Mouse (Mus musculus) forebrain, embryonic 14.5 days (tissue): ENCODE results near the gene Capn1. TPM values are rescaled to one million over a fixed set of nuclear protein-coding genes. Genes with fewer than 3 reads are reported as not detected.

ENCODE experiments used
- ATAC-seq: fragments of 200-750 bp; cut with Nextera tagmentation; 2 replicates; pipeline ENCODE4 v1.8.0; 2017; ENCODE audit warnings: mild to moderate bottlenecking, moderate library complexity
- DNase-seq: peaks from one replicate; pipeline ENCODE4 v3.0.0-alpha.2; 2015; ENCODE audit warnings: low spot score
- H3K27ac ChIP-seq: fragments of 300-500 bp; sonication (generic); 2 replicates; pipeline ENCODE4 v1.5.1; 2014; ENCODE audit warnings: low read depth, mild to moderate bottlenecking, control low read depth, low read length, moderate library complexity
- H3K27me3 ChIP-seq: fragments of 300-500 bp; sonication (generic); replicated peaks from 2 replicates; pipeline ENCODE4 v1.6.1; 2014; ENCODE audit warnings: low read length, control low read depth, mixed read lengths; ENCODE audit not compliant: control insufficient read depth, insufficient read depth
- H3K36me3 ChIP-seq: fragments of 300-500 bp; sonication (generic); 2 replicates; pipeline ENCODE4 v1.6.1; 2014; ENCODE audit warnings: low read length, control low read depth; ENCODE audit not compliant: control insufficient read depth, insufficient read depth
- H3K4me1 ChIP-seq: fragments of 300-500 bp; sonication (generic); 2 replicates; pipeline ENCODE4 v1.6.1; 2014; ENCODE audit warnings: antibody characterized with exemption, low read length, control low read depth; ENCODE audit not compliant: control insufficient read depth, insufficient read depth
- H3K4me2 ChIP-seq: fragments of 300-500 bp; sonication (generic); 2 replicates; pipeline ENCODE4 v1.6.1; 2014; ENCODE audit warnings: mild to moderate bottlenecking, control low read depth, low read length
- H3K4me3 ChIP-seq: fragments of 300-500 bp; sonication (generic); 2 replicates; pipeline ENCODE4 v1.5.1; 2014; ENCODE audit warnings: low read depth, low read length, control low read depth
- H3K9ac ChIP-seq: fragments of 300-500 bp; sonication (generic); 2 replicates; pipeline ENCODE4 v1.6.1; 2014; ENCODE audit warnings: mild to moderate bottlenecking, low read length, control low read depth, moderate library complexity
- H3K9me3 ChIP-seq: fragments of 300-500 bp; sonication (generic); replicated peaks from 2 replicates; pipeline ENCODE4 v1.6.1; 2016; ENCODE audit warnings: low read length, control low read depth, mixed read lengths; ENCODE audit not compliant: control insufficient read depth
- WGBS: fragments of 180-500 bp; shearing (Covaris S2); extraction: QIAGEN DNeasy Blood & Tissue Kit; methylation state at CpG from one replicate; pipeline ENCODE4 v1.1.7; 2014; 5-methylcytosine and 5-hydroxymethylcytosine counted together
- polyA plus RNA-seq: library from polyadenylated mRNA; unstranded; fragments of >200 nt; fragmentation: Nextera tagmentation; extraction: Ambion mirVana; gene quantifications from 2 replicates; pipeline ENCODE4 v1.2.1, GENCODE M21; 2014

Gene Capn1
- polyA plus RNA-seq, result 2.4 TPM in 2 replicates

GRCm38 (mm10) chr19:6015511-6016315, at the start of gene Capn1:
Capn1 (minus strand) TSS chr19:6015897.
- no peaks in the 10 kb centered on the region for H3K9me3 ChIP-seq
- peak; percentile 55 for DNase-seq
- H3K4me3 ChIP-seq, result peak within 1 kb of the TSS; percentile 39
- 3% methylated on average over 40 of the region's 40 CpGs for WGBS
- H3K27ac ChIP-seq, result no peak within 1 kb of the TSS
- H3K9ac ChIP-seq, result peak within 1 kb of the TSS; percentile 65
- peak; percentile 74 for ATAC-seq
- peak within 1 kb of the TSS; percentile 78 for H3K4me2 ChIP-seq
- no peaks in the 10 kb centered on the region for H3K36me3 ChIP-seq
- H3K27me3 ChIP-seq, result peaks cover 12% of the 10 kb centered on the region
- H3K4me1 ChIP-seq, result no peaks in the 10 kb centered on the region; the same call in 1 of the 2 replicates

DNA sequence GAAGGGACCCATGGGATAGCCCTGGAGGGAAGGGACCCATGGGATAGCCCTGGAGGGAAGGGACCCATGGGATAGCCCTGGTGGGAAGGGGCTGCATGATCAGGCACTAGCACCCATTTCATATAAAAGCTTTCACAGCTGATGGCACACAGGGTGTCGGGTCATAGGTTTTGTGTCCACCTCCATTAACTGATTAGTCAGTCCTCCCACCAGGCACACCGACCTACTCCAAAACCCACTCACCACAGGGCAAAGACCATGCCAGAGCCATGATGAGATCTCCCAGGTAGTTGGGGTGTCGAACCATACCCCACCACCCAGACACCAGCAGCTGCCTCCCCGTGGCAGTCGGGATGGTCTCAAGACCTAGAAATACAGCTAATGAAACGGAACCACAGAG, 47.4 kb upstream of the Capn1 start:
- DNase-seq (no peak), ATAC-seq (no peak)
- H3K27ac ChIP-seq, result no peak overlapping the region
- H3K4me1 ChIP-seq, result peaks cover 23% of the 10 kb centered on the region
- no peaks in the 10 kb centered on the region for H3K27me3 ChIP-seq
- H3K36me3 ChIP-seq, result peaks cover 15% of the 10 kb centered on the region; the same call in 1 of the 2 replicates
- no peak overlapping the region for H3K4me3 ChIP-seq
- H3K4me2 ChIP-seq, result no peak overlapping the region
- no peaks in the 10 kb centered on the region for H3K9me3 ChIP-seq
- no peak overlapping the region for H3K9ac ChIP-seq
- WGBS, result 92% methylated on average over 6 of the region's 6 CpGs

GRCm38 (mm10) chr19:6062418-6062817, 46.7 kb upstream of the Capn1 start:
- no peak overlapping the region for H3K27ac ChIP-seq

GRCm38 (mm10) chr19:6061641-6062302, 46.1 kb upstream of the Capn1 start:
- H3K9me3 ChIP-seq, result no peaks in the 10 kb centered on the region
- peak overlapping the region; percentile 100 for H3K4me2 ChIP-seq
- H3K4me1 ChIP-seq, result peaks cover 26% of the 10 kb centered on the region
- peaks cover 15% of the 10 kb centered on the region; the same call in 1 of the 2 replicates for H3K36me3 ChIP-seq
- ATAC-seq, result no peak
- H3K27ac ChIP-seq, result peak overlapping the region; percentile 92
- H3K4me3 ChIP-seq, result peak overlapping the region; percentile 82
- DNase-seq, result peak; percentile 12
- WGBS, result 2% methylated on average over 44 of the region's 44 CpGs
- no peaks in the 10 kb centered on the region for H3K27me3 ChIP-seq
- peak overlapping the region; percentile 95 for H3K9ac ChIP-seq

More at GRCm38 (mm10) chr19:6062418-6062817, 46.7 kb upstream of the Capn1 start:
- Histone ChIP-seq H3K27me3 (no peaks in the 10 kb centered on the region), H3K36me3 (peaks cover 15% of the 10 kb centered on the region; the same call in 1 of the 2 replicates), H3K4me3 (peak overlapping the region; percentile 82), H3K4me1 (peaks cover 23% of the 10 kb centered on the region), H3K9ac (peak overlapping the region; percentile 95; the same call in 1 of the 2 replicates), H3K4me2 (peak overlapping the region; percentile 100), H3K9me3 (no peaks in the 10 kb centered on the region)
- no peak for ATAC-seq
- WGBS, result 77% methylated on average over 5 of the region's 5 CpGs
- DNase-seq, result no peak

DNA sequence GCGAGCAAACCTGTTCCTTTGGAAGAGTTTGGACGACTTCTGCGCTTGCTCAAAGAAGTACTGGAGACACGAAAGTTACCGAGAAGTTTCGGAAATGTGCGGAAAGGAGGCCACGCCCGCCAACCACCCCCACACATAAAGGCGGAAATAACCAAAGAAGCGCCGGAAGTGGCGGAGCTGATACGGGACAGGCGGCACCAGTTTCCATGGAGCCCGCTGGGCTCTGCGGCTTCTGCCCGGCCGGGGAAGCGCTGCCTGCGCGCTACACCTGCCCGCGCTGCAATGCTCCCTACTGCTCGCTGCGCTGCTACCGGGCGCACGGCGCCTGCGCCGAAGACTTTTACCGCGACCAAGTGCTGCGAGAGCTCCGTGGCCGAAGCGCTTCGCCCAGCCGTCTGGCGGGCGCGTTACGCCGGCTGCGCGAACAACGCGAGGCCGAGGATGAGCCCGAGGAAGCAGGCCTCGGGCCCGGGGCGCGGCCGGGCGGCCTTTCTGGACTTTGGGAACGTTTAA, 45.4 kb upstream of the Capn1 start, which contains the start of gene Znhit2:
Gene Znhit2 (plus strand): TSS at position 172 of the 513 bp plus-strand sequence.
- H3K27ac ChIP-seq, result peak within 1 kb of the TSS; percentile 92
- H3K4me3 ChIP-seq, result peak within 1 kb of the TSS; percentile 82
- DNase-seq (peak; percentile 96), ATAC-seq (peak; percentile 71)
- WGBS, result under 1% methylated on average over 58 of the region's 58 CpGs
- H3K9me3 ChIP-seq, result no peaks in the 10 kb centered on the region
- peak within 1 kb of the TSS; percentile 100 for H3K4me2 ChIP-seq
- peaks cover 24% of the 10 kb centered on the region for H3K4me1 ChIP-seq
- no peaks in the 10 kb centered on the region for H3K27me3 ChIP-seq
- H3K36me3 ChIP-seq, result peaks cover 15% of the 10 kb centered on the region; the same call in 1 of the 2 replicates
- peak within 1 kb of the TSS; percentile 95 for H3K9ac ChIP-seq

DNA sequence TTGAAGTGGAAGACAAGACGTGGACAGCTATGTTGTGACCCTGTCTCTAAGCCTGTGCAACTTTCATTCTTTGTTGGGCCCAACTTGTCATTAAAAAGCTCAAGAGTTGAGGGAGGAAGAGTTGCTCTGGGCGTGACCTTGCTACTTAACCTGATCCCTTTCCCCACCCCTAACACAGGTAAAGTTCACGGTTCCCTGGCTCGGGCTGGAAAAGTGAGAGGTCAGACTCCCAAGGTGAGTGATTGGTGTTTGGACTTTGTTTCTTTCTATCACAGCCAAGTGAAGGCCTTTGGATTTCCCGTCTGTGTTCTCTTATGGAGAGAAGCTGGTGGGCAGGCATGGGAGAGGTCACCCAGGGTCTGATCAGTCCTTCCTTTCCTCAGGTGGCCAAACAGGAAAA, 43.3 kb upstream of the Capn1 start:
- Histone ChIP-seq H3K4me3 (peak overlapping the region; percentile 59; the same call in 1 of the 2 replicates), H3K9ac (peak overlapping the region; percentile 87; the same call in 1 of the 2 replicates), H3K4me1 (peaks cover 23% of the 10 kb centered on the region), H3K27ac (no peak overlapping the region), H3K36me3 (peaks cover 34% of the 10 kb centered on the region), H3K4me2 (peak overlapping the region; percentile 75), H3K9me3 (no peaks in the 10 kb centered on the region), H3K27me3 (no peaks in the 10 kb centered on the region)
- 87% methylated on average over 5 of the region's 5 CpGs for WGBS
- ATAC-seq, result no peak
- no peak for DNase-seq

DNA sequence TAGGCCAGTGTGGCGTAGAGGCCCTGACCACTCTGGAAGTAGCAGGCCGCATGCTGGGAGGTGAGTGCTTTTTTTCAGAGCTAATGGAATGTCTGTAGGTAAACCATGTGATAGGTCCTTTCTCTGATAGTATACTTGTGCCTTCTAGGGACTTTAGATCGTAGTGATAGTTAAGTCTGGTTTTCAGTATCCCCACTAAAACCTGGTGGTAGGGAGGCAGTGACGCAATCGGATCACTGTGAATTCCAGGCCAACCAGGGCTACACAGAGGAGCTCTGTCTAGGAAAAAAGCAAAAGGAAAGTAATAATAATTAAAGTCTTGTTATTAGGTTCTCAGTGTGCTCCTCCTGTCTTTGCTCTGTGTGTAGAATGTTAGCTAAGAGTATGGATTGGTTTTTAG, 42.8 kb upstream of the Capn1 start:
- WGBS, result 38% methylated on average over 5 of the region's 5 CpGs
- Histone ChIP-seq H3K27me3 (no peaks in the 10 kb centered on the region), H3K36me3 (peaks cover 38% of the 10 kb centered on the region), H3K4me3 (peak overlapping the region; percentile 59), H3K4me1 (peaks cover 23% of the 10 kb centered on the region), H3K9me3 (no peaks in the 10 kb centered on the region), H3K4me2 (peak overlapping the region; percentile 75), H3K9ac (peak overlapping the region; percentile 87), H3K27ac (no peak overlapping the region; the same call in 1 of the 2 replicates)
- ATAC-seq, result no peak
- DNase-seq, result no peak

GRCm38 (mm10) chr19:6057313-6058096, 41.8 kb upstream of the Capn1 start, which contains the start of the genes Mrpl49 and Fau:
Mrpl49 (minus strand) TSS chr19:6057785.
Fau (plus strand) TSS chr19:6057844.
- under 1% methylated on average over 55 of the region's 63 CpGs for WGBS
- Histone ChIP-seq H3K27me3 (no peaks in the 10 kb centered on the region), H3K4me2 (peak within 1 kb of the TSS; percentile 81), H3K36me3 (peaks cover 48% of the 10 kb centered on the region), H3K4me3 (peak within 1 kb of the TSS; percentile 59), H3K4me1 (peaks cover 22% of the 10 kb centered on the region), H3K9me3 (no peaks in the 10 kb centered on the region), H3K9ac (peak within 1 kb of the TSS; percentile 87), H3K27ac (peak within 1 kb of the TSS; percentile 78)
- DNase-seq (peak; percentile 99), ATAC-seq (peak; percentile 88)
